Mouse (Mus musculus): ENCODE measurements around the gene Mlxip. TPM values are rescaled to one million over a fixed set of nuclear protein-coding genes. Genes with fewer than 3 reads are reported as not detected.

The Mlxip gene
- total RNA-seq, 2 experiments from 2014 or later, result 20.5 to 20.8 TPM

- DNase-seq (ENCODE audit: extremely low spot score in 1 of 2, low spot score in 2 of 2), result no peak
- Histone ChIP-seq H3K27ac (peak overlapping the region; percentile 30; the same call in 1 of the 2 replicates), H3K4me3 (no peak overlapping the region)
- TF ChIP-seq CTCF (IDR thresholded peaks at IDR 0.05), result no peak
- intact Hi-C loops (cut with DNase I), result loop anchor here (10.0 kb wide), 1 partner anchor 250 kb away; no protein-coding TSS in a partner anchor
Measured at GRCm38 (mm10) chr5:123364302-123364971, 30.2 kb upstream of the Mlxip start.

- H3K4me3 ChIP-seq, result no peak overlapping the region
- peak; percentile 39 to 41 for DNase-seq (ENCODE audit: extremely low spot score in 1 of 2, low spot score in 2 of 2)
- intact Hi-C loops (cut with DNase I), result loop anchor here (2.0 to 10.0 kb wide), 3 partner anchors 68 to 246 kb away; no protein-coding TSS in a partner anchor
- peak; percentile 96 for TF ChIP-seq CTCF (IDR thresholded peaks at IDR 0.05)
- H3K27ac ChIP-seq, result peak overlapping the region; percentile 67
Measured at GRCm38 (mm10) chr5:123368869-123369488, 25.6 kb upstream of the Mlxip start.

GRCm38 (mm10) chr5:123370049-123370448 is 24.5 kb upstream of the Mlxip start:
- no peak for TF ChIP-seq CTCF (IDR thresholded peaks at IDR 0.05)
- Histone ChIP-seq H3K4me3 (no peak overlapping the region), H3K27ac (no peak overlapping the region)
- intact Hi-C loops (cut with DNase I), result no loop called here
- no peak for DNase-seq (ENCODE audit: extremely low spot score in 1 of 2, low spot score in 2 of 2)

GRCm38 (mm10) chr5:123375262-123375661 is 19.3 kb upstream of the Mlxip start:
- TF ChIP-seq CTCF (IDR thresholded peaks at IDR 0.05), result no peak
- no peak for DNase-seq (ENCODE audit: extremely low spot score in 1 of 2, low spot score in 2 of 2)
- Histone ChIP-seq H3K27ac (no peak overlapping the region), H3K4me3 (no peak overlapping the region)
- intact Hi-C loops (cut with DNase I), result no loop called here

- Histone ChIP-seq H3K4me3 (no peak overlapping the region), H3K27ac (no peak overlapping the region)
- no peak for TF ChIP-seq CTCF (IDR thresholded peaks at IDR 0.05)
- no peak for DNase-seq (ENCODE audit: extremely low spot score in 1 of 2, low spot score in 2 of 2)
- intact Hi-C loops (cut with DNase I), result loop anchor here (2.0 kb wide), 1 partner anchor 123 kb away; no protein-coding TSS in a partner anchor
Measured at GRCm38 (mm10) chr5:123375793-123376452, 18.7 kb upstream of the Mlxip start.

GRCm38 (mm10) chr5:123376569-123376968 is 18.0 kb upstream of the Mlxip start:
- TF ChIP-seq CTCF (IDR thresholded peaks at IDR 0.05), result no peak
- H3K27ac ChIP-seq, result no peak overlapping the region; the same call in 1 of the 2 replicates
- no peak overlapping the region for H3K4me3 ChIP-seq
- peak; percentile 52 for DNase-seq (ENCODE audit: extremely low spot score in 1 of 2, low spot score in 2 of 2)
- intact Hi-C loops (cut with DNase I), result loop anchor here (2.0 kb wide), 1 partner anchor 122 kb away; no protein-coding TSS in a partner anchor

- Histone ChIP-seq H3K27ac (peak overlapping the region; percentile 55), H3K4me3 (no peak overlapping the region)
- intact Hi-C loops (cut with DNase I), result loop anchor here (1.0 to 2.0 kb wide), 2 partner anchors 59 to 121 kb away; no protein-coding TSS in a partner anchor
- TF ChIP-seq CTCF (IDR thresholded peaks at IDR 0.05), result no peak; the same call in none of the 2 replicates
- peak; percentile 65 to 76 for DNase-seq (ENCODE audit: extremely low spot score in 1 of 2, low spot score in 2 of 2)
Measured at GRCm38 (mm10) chr5:123377120-123377955, 17.3 kb upstream of the Mlxip start.

- intact Hi-C loops (cut with DNase I), result no loop called here
- H3K27ac ChIP-seq, result no peak overlapping the region
- no peak overlapping the region for H3K4me3 ChIP-seq
- no peak for TF ChIP-seq CTCF (IDR thresholded peaks at IDR 0.05)
- no peak for DNase-seq (ENCODE audit: extremely low spot score in 1 of 2, low spot score in 2 of 2)
Measured at GRCm38 (mm10) chr5:123378712-123379111, 15.9 kb upstream of the Mlxip start.

GRCm38 (mm10) chr5:123379504-123379931 is 15.1 kb upstream of the Mlxip start:
- intact Hi-C loops (cut with DNase I), result no loop called here
- no peak for DNase-seq (ENCODE audit: extremely low spot score in 1 of 2, low spot score in 2 of 2)
- Histone ChIP-seq H3K27ac (no peak overlapping the region), H3K4me3 (no peak overlapping the region)
- no peak for TF ChIP-seq CTCF (IDR thresholded peaks at IDR 0.05)

- TF ChIP-seq CTCF (IDR thresholded peaks at IDR 0.05), result no peak
- intact Hi-C loops (cut with DNase I), result no loop called here
Measured at GRCm38 (mm10) chr5:123381968-123382367, 12.6 kb upstream of the Mlxip start.

GRCm38 (mm10) chr5:123382686-123383085 is 11.9 kb upstream of the Mlxip start:
- no peak overlapping the region for H3K27ac ChIP-seq
- no peak overlapping the region for H3K4me3 ChIP-seq
- no peak for DNase-seq (ENCODE audit: extremely low spot score in 1 of 2, low spot score in 2 of 2)
- TF ChIP-seq CTCF (IDR thresholded peaks at IDR 0.05), result no peak
- intact Hi-C loops (cut with DNase I), result no loop called here

More at GRCm38 (mm10) chr5:123381968-123382367, 12.6 kb upstream of the Mlxip start:
- Histone ChIP-seq H3K27ac (no peak overlapping the region), H3K4me3 (no peak overlapping the region)
- no peak for DNase-seq (ENCODE audit: extremely low spot score in 1 of 2, low spot score in 2 of 2)

Data from left cerebral cortex, adult 2 months (tissue).